Mouse (Mus musculus): ENCODE results near the gene Atpaf1.

DNA sequence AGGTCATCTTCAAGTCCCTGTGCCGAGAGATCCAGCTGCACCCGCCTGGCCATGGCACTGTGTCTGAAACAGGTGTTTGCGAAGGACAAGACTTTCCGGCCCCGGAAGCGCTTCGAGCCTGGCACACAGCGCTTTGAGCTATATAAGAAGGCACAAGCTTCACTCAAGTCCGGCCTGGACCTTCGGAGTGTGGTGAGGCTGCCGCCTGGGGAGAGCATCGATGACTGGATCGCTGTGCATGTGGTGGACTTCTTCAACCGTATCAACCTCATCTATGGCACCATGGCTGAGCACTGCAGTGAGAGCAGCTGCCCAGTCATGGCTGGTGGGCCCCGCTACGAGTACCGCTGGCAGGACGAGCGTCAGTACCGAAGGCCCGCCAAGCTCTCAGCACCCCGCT is 46.6 kb downstream of the Atpaf1 start:
- TF ChIP-seq MAX (IDR thresholded peaks at IDR 0.05): no peak
- no peak for TF ChIP-seq CTCF (IDR thresholded peaks at IDR 0.05; ENCODE audit: control insufficient read depth, insufficient read depth, insufficient read length)
- no peak for TF ChIP-seq FOSL1 (IDR thresholded peaks at IDR 0.05; ENCODE audit: insufficient read depth, low read length, poor library complexity, severe bottlenecking)
- TF ChIP-seq USF1 (IDR thresholded peaks at IDR 0.05; ENCODE audit: low read depth): no peak
- no peak for TF ChIP-seq CEBPB (IDR thresholded peaks at IDR 0.05; ENCODE audit: low read depth)
- TF ChIP-seq MYOG (IDR thresholded peaks at IDR 0.05; ENCODE audit: control insufficient read depth, extremely low read depth, insufficient read length): no peak
- no peak for TF ChIP-seq MYOD1 (IDR thresholded peaks at IDR 0.05; ENCODE audit: control insufficient read depth, insufficient read length, low read depth)
